Mouse (Mus musculus) lung, postnatal 25 days (tissue): ENCODE measurements at regions not wholly inside any gene's neighbourhood (a gene's known extent, or its start where the extent isn't known, plus 50 kb on each side); places are given as distances from the start of the nearest gene placed in this dataset.
A peak's percentile ranks its signal among the peaks of the same experiment; 100 is the strongest.

Experiments used
- DNase-seq: peaks from one replicate; pipeline ENCODE4 v3.0.0; 2022; ENCODE audit warnings: low spot score

- no peak for DNase-seq
These were observed 150.3 kb downstream of the Tfap2c start for GRCm38 (mm10) chr2:172699654-172700053.

- DNase-seq: no peak
These were observed 161.2 kb downstream of the Tfap2c start for GRCm38 (mm10) chr2:172710641-172711040.

GRCm38 (mm10) chr2:172726701-172727100 lies 177.3 kb downstream of the Tfap2c start:
- no peak for DNase-seq

- DNase-seq: no peak
These were observed 178.2 kb downstream of the Tfap2c start for GRCm38 (mm10) chr2:172727576-172727975.

GRCm38 (mm10) chr2:172728240-172728821 lies 178.9 kb downstream of the Tfap2c start:
- peak; percentile 16 for DNase-seq

GRCm38 (mm10) chr2:172729151-172729550 lies 179.8 kb downstream of the Tfap2c start:
- DNase-seq: no peak

- DNase-seq: no peak
These were observed 180.3 kb downstream of the Tfap2c start for GRCm38 (mm10) chr2:172729741-172730140.

- no peak for DNase-seq
These were observed 182.0 kb downstream of the Tfap2c start for GRCm38 (mm10) chr2:172731408-172731807.

GRCm38 (mm10) chr2:172732453-172733210 lies 183.2 kb downstream of the Tfap2c start:
- no peak for DNase-seq

- DNase-seq: no peak
These were observed 184.1 kb downstream of the Tfap2c start for GRCm38 (mm10) chr2:172733403-172733995.

- no peak for DNase-seq
These were observed 186.2 kb downstream of the Tfap2c start for GRCm38 (mm10) chr2:172735621-172736020.

- DNase-seq: peak; percentile 3
These were observed 189.7 kb downstream of the Tfap2c start for GRCm38 (mm10) chr2:172739041-172739491.

- no peak for DNase-seq
These were observed 190.1 kb downstream of the Tfap2c start for GRCm38 (mm10) chr2:172739529-172739928.

GRCm38 (mm10) chr2:172751364-172751763 lies 188.8 kb downstream of the Bmp7 start:
- no peak for DNase-seq

- DNase-seq: no peak
These were observed 184.2 kb downstream of the Bmp7 start for GRCm38 (mm10) chr2:172755686-172756471.

- DNase-seq: no peak
These were observed 183.7 kb downstream of the Bmp7 start for GRCm38 (mm10) chr2:172756472-172756860.

- no peak for DNase-seq
These were observed 181.6 kb downstream of the Bmp7 start for GRCm38 (mm10) chr2:172758497-172758896.

- DNase-seq: no peak
These were observed 174.9 kb downstream of the Bmp7 start for GRCm38 (mm10) chr2:172765260-172765659.

GRCm38 (mm10) chr2:172766403-172766802 lies 173.7 kb downstream of the Bmp7 start:
- DNase-seq: no peak

GRCm38 (mm10) chr2:172768756-172769155 lies 171.4 kb downstream of the Bmp7 start:
- DNase-seq: no peak

GRCm38 (mm10) chr2:172770061-172770460 lies 170.1 kb downstream of the Bmp7 start:
- DNase-seq: no peak

GRCm38 (mm10) chr2:172770606-172771005 lies 169.5 kb downstream of the Bmp7 start:
- DNase-seq: no peak
